Mouse (Mus musculus) megakaryocyte, embryonic 14.5 days (primary cell): ENCODE data around the gene Tbc1d20.

ENCODE experiments used
- FLI1 ChIP-seq: IDR thresholded peaks from 2 replicates; pipeline ENCODE4 v1.6.1; 2012; ENCODE audit warnings: low read length, inconsistent platforms, mixed read lengths
- GATA1 ChIP-seq: IDR thresholded peaks from 3 replicates; pipeline ENCODE4 v1.6.1; 2012; ENCODE audit warnings: mixed read lengths, low read length, inconsistent platforms, borderline replicate concordance

- TF ChIP-seq GATA1 (no peak), FLI1 (no peak)
Measured at GRCm38 (mm10) chr2:152333345-152334006, 39.8 kb downstream of the Tbc1d20 start.
